Mouse (Mus musculus) adrenal gland, postnatal 10 days (tissue): ENCODE results near the gene Nav2. TPM values are rescaled to one million over a fixed set of nuclear protein-coding genes. Genes with fewer than 3 reads are reported as not detected.

Source experiments
- DNase-seq: peaks from one replicate; pipeline ENCODE4 v3.0.0; 2021; ENCODE audit warnings: mixed read lengths
- total RNA-seq, 2 experiments: library from RNA; stranded (reverse); gene quantifications; 2 replicates each; pipeline ENCODE4 v1.2.3; 2021

The Nav2 gene
- total RNA-seq, 2 experiments from 2014 or later, result 12.2 to 25.6 TPM

GRCm38 (mm10) chr7:49361465-49362090 lies 453.1 kb downstream of the Nav2 start:
- no peak for DNase-seq

GRCm38 (mm10) chr7:49364486-49365162 lies 456.1 kb downstream of the Nav2 start:
- DNase-seq, result no peak

DNA sequence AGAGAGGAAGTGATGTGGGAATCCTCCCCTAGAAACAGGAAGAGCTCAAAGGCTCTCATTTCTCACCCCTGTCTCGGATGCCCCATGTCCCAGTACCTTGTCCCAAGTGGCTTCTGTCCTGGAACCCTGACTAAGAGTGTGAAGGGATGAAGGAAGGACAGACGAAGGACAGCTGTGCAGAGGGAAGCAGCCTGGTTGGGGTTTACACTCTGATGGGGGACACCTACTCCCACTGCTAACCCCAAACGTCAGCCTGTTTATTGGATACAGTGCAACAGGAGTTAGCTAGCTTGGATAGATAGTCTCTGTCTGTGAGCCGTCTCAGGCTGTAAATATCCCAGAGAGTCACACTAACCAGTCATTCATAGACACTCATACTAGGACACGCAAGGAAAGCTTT lies 460.1 kb downstream of the Nav2 start:
- no peak for DNase-seq

DNA sequence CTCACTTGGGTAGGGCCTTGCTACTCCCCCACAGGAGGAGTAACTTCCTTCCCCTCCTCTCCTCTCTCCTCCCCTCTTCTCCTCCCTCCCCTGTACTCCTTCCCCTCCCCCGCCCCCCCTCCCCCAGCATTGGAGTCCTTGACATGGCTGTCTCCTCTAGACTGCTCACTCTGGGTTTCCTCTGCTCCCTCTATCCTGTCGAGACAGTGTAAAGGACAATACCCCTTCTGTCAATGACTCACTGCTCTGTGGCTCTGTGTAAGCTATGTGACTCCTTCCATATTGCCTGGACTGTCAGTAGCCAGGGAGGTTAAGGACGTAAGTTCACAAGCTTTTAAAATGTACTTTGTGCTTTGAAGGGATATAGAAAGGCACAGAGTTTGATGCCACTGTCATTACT lies 460.5 kb downstream of the Nav2 start:
- no peak for DNase-seq

DNA sequence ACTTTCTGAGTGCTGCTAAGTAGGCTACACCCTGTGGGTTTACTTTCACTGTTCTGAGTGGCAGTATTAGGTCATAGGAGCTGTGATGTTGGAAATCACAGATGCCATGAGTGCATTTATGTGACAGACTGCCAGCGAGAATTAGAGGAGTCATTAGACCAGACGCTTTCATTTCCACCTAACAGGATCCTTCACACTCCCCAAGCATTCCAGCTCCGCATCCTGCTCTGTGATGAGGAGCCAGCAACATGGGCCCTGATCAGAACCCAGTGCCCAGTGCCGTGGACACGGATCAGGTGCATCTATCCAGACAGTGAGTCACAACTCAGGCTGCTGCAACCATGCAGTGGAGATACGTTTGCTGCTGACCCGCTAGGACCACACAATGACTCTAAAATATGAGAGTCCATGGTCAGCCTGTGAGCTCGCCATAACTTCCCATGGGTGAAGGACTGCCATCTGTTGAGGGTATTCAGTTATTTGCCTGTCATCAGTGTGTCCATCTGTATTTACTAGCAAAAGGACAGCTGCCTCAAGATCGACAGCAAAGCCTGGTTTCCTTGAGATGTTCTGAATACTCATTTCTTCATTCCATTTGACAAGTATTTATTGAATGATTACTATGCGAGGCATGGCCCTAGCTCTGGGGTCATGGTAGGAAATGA lies 461.4 kb downstream of the Nav2 start:
- DNase-seq, result no peak

DNA sequence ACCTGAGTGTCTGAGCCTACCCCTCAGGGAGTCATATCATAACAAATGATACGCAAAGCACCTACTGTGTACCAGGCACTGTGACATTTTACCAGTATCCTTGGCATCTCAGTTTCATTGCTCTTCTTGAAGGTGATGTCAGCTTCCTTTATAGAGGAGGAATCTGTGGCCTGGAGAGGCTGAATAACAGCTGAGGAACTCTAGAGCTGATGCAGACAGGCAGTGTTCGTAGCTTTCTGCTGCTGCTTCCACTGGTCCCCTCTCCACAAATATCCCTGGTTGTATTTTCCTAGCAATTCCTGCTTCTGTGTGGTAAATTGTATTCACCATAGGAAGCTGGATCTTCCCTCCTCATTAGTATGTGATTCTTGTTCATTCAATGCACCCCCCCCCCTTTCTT lies 462.8 kb downstream of the Nav2 start:
- DNase-seq, result no peak

DNA sequence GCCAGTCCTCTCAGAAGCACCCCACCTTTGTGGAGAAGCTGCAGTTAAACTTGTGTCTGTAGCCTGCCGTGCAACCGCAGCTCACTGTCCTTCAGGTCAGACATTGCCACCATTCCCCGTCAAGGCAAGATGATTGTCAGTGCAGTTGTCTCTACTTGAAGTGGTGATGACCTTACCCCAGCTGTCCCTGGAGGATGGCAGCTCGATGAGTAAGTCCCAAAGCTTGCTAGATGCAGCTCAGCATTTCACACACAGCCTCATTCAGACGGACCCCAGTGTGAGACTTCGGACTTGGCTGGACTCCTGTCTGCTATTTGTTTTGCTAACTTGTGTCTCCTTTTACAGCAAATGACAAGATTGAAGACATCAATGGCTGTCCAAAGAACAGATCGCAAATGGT lies 463.5 kb downstream of the Nav2 start:
- DNase-seq, result no peak

GRCm38 (mm10) chr7:49373173-49373572 lies 464.7 kb downstream of the Nav2 start:
- no peak for DNase-seq

- DNase-seq, result no peak
Measured at GRCm38 (mm10) chr7:49373661-49374060, 465.1 kb downstream of the Nav2 start.

GRCm38 (mm10) chr7:49375499-49375974 lies 467.0 kb downstream of the Nav2 start:
- DNase-seq, result peak; percentile 72

DNA sequence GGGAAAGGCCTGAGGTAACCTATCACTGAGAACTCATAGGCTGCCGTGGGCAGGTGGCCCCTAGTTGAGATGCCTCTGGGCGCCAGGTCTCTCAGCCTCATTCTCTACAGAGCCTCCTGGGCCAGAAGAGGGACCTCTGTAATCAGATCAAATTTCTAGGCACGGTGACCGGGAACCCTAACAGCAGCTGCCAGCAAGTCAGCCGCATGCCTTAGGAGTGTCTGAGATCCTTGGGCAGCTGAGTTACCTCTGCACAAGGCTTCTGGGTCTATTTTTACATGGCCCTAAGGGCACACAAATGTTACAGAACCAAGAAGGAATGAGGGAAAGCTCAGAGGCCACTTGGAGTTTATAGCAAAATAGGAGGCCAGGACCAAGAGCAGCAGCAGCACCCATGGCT lies 470.1 kb downstream of the Nav2 start:
- DNase-seq, result no peak

DNA sequence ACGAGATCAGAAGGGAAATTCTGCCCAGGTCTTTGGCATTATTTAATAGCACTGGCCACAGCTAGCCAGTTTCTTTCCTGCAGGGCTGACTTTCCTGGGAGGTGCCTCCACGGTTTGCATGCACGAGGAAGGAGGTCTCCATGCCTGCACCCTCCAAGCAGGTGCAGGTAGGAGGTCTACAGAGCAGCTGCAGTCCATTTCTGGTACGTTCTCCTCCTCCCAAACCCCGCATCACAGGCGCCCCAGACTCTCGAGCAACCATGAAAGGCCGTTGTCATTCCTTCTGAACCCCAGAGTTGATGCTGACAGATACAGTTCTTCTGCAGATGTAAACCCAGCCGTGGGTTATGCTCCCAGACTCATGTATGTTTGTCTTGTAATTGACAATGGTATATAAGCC lies 472.4 kb downstream of the Nav2 start:
- no peak for DNase-seq

DNA sequence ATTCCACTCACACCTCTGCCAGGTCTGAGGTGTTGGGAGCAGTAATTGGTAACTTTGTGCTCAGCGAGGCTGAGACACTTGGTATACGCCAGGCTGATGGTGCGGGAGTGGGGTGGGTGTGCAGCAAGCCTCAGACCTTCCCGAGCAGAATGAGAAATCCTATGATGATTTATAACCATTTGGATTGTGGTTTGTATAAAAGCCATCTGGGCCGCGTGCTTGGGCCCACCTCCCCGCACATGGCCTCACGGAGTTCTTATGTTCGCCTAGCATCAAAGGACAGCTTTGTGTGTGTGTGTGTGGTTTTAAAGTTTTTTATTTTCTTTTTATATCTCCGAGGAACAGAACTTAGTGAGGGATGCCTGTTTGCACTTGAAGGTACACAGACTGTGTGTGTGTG lies 474.4 kb downstream of the Nav2 start:
- no peak for DNase-seq

DNA sequence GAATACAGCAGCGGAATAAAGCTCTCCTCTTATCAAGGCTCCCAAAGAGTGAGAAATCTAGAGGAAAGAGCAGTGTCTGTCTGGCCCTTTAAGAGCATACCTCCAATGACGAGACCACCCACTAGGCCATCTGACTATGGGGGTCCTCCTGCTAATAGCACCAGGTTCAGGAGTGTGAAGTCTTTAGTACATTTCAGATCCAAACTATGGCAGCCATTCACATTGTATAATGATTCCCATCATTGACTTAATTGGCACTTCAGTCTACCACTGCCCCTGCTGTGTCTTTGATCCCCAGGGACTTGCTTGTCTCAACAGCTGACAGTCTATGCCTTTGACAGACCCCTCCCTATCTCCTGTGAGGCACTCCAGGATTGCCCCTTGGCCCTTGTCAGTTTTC lies 479.6 kb downstream of the Nav2 start:
- DNase-seq, result no peak

- DNase-seq, result no peak
Measured at GRCm38 (mm10) chr7:49390312-49390711, 481.8 kb downstream of the Nav2 start.

DNA sequence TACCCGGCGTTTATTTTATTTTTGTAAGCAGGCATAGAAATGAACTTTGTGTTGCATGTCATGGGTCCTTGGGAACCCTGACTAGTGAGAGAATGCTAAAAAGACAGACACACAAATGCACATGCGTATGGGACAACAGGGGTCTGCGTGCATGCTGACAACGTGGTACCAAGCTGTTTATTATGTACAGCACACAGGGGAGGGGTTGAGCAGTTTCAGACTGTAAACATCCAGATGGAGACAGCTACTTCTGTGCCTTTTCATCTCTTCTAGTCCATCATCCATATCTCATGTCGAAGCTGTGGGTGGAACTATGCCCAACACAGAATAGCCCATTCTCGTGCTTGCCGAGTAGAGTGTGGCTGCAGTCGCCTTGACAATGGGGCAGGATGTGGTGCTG lies 482.3 kb downstream of the Nav2 start:
- no peak for DNase-seq

- no peak for DNase-seq
Measured at GRCm38 (mm10) chr7:49392180-49392579, 483.7 kb downstream of the Nav2 start.

DNA sequence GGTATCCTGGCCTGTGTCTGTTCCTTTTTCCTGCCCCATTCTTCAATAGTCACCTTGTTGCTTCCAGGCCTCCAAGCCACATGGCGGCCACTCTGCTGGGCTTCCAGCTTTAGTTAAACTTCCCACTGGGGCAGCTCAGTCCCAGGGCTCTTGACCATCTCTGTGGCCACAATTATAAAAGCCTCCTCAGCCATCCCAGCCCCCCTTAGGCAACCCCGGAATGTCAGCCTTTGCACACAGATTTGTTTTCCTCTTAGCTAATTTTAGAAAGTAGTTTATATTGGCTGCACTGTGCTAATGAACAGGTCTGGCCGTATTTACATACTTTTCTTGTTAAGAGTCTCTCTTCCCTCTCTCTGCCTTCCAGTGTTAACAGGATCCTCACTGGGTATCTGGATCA lies 484.3 kb downstream of the Nav2 start:
- no peak for DNase-seq

DNA sequence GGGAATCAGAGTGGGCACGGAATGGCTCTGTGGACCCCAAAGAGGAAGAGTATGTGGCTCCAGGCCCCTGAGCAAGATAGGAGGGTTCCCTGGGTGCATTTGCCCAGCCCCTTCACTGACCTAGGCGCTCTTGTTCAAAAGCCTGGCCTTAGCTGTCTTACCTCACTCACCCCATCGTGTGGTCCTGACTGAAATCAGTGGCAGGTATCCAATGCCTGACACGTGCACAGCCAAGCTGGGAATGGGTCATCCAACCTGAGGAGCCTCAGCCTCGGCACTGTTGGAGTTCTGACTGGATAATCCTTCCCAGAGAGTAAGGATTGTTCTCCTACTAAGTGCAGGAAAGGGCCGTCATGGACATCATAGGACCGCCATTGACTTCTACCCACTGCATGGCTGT lies 485.3 kb downstream of the Nav2 start:
- peak; percentile 33 for DNase-seq

DNA sequence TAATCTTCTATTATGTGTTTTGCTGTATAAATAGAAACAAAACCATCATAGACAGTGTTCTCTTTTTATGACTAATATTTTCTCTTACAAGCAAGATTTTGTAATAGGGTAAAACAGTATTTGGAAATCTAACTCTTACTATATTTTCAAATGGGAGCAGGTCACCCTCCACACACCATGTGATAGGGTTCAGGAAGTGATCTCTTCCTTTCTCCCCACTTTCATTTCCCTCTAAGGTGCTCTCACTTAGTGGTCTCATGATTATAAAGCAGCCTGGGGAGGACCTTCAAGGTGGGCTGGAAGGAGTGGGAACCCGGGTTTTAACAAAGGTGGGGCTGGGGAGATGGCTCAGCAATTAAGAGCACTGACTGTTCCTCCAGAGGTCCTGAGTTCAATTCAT lies 487.7 kb downstream of the Nav2 start:
- no peak for DNase-seq

- peak; percentile 82 for DNase-seq
Measured at GRCm38 (mm10) chr7:49397441-49398003, 489.0 kb downstream of the Nav2 start.

- DNase-seq, result peak; percentile 14
Measured at GRCm38 (mm10) chr7:49398020-49398516, 489.6 kb downstream of the Nav2 start.

DNA sequence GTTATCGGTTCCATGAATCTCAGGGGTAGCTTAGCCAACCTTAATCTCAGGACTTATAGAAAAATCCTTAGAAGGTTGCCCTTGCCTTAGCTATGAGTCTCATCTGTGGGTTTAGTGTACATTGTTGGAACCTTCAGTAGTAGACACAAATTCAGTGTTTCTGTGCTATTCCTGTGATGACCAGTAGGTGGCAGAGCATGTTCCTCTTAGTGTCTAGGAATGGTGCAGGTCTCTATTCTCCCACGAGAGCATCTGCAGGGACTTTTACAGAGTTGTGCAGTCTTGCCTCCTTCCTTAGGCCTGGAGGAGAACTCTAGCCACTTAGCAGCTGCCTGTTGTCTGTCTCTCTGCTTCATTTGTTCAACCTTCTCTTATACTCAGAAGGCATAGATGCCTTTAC lies 490.8 kb downstream of the Nav2 start:
- DNase-seq, result peak; percentile 71
